Mouse (Mus musculus) lung, embryonic 14.5 days (tissue): ENCODE measurements around the gene Gemin7. TPM values are rescaled to one million over a fixed set of nuclear protein-coding genes. Genes with fewer than 3 reads are reported as not detected.

ENCODE experiments used
- ATAC-seq: fragments of 200-750 bp; cut with Nextera tagmentation; 2 replicates; pipeline ENCODE4 v1.8.0; 2017; ENCODE audit warnings: mild to moderate bottlenecking, moderate TSS enrichment, moderate library complexity; ENCODE audit not compliant: insufficient read depth
- DNase-seq: peaks from one replicate; pipeline ENCODE4 v3.0.0-alpha.2; 2015
- H3K27ac ChIP-seq: fragments of 300-500 bp; sonication (generic); 2 replicates; pipeline ENCODE4 v1.5.1; 2014; ENCODE audit warnings: low read depth, mild to moderate bottlenecking, moderate library complexity
- H3K27me3 ChIP-seq: fragments of 300-500 bp; sonication (generic); 2 replicates; pipeline ENCODE4 v1.6.1; 2014; ENCODE audit warnings: low read length, control low read depth; ENCODE audit not compliant: insufficient read depth
- H3K36me3 ChIP-seq: fragments of 300-500 bp; sonication (generic); 2 replicates; pipeline ENCODE4 v1.6.1; 2014; ENCODE audit warnings: control low read depth; ENCODE audit not compliant: insufficient read depth
- H3K4me1 ChIP-seq: fragments of 300-500 bp; sonication (generic); 2 replicates; pipeline ENCODE4 v1.6.1; 2014; ENCODE audit warnings: antibody characterized with exemption, control low read depth; ENCODE audit not compliant: insufficient read depth
- H3K4me2 ChIP-seq: fragments of 300-500 bp; sonication (generic); 2 replicates; pipeline ENCODE4 v1.6.1; 2014; ENCODE audit warnings: mild to moderate bottlenecking
- H3K4me3 ChIP-seq: fragments of 300-500 bp; sonication (generic); 2 replicates; pipeline ENCODE4 v1.5.1; 2014; ENCODE audit warnings: low read depth, low read length
- H3K9ac ChIP-seq: fragments of 300-500 bp; sonication (generic); 2 replicates; pipeline ENCODE4 v1.6.1; 2014
- H3K9me3 ChIP-seq: fragments of 300-500 bp; sonication (generic); 2 replicates; pipeline ENCODE4 v1.6.1; 2016; ENCODE audit warnings: low read depth, low read length, control low read depth
- CTCF ChIP-seq: IDR thresholded peaks from 2 replicates; pipeline ENCODE4 v1.5.1; 2016; ENCODE audit warnings: antibody characterized with exemption, low read depth
- WGBS: fragments of 180-500 bp; shearing (Covaris S2); extraction: QIAGEN DNeasy Blood & Tissue Kit; methylation state at CpG from one replicate; pipeline ENCODE4 v1.1.7; 2014; 5-methylcytosine and 5-hydroxymethylcytosine counted together
- polyA plus RNA-seq: library from polyadenylated mRNA; unstranded; fragments of >200 nt; fragmentation: Nextera tagmentation; extraction: Ambion mirVana; gene quantifications from 2 replicates; pipeline ENCODE4 v1.2.1, GENCODE M21; 2014

Gene Gemin7
- polyA plus RNA-seq, 1 experiment from 2014 or later, result 183 TPM

DNA sequence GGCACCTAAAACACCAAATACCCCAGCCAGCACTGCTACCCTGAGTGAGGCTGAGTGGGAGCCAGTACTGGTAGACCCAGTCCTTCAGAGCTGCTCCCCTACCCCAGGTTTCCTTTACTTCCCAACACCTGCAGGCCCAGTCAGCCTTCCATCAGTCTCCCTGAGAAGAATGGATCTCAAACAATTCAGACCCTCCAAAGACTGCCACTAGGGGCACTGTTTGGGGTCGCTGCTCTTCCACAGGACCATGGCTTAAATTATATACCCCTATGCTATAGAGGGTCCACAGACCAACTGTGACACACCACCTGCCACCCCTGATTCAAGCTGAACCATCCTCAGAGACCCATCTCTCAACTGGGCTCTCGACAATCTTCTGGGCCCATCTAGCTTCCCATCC lies 18.4 kb downstream of the Gemin7 start:
- WGBS, result 33% methylated on average over 2 of the region's 2 CpGs
- DNase-seq (peak; percentile 60), ATAC-seq (no peak)
- Histone ChIP-seq H3K4me3 (no peak overlapping the region), H3K4me1 (peaks cover 5% of the 10 kb centered on the region; the same call in 1 of the 2 replicates), H3K36me3 (peaks cover 23% of the 10 kb centered on the region), H3K9ac (no peak overlapping the region), H3K27ac (no peak overlapping the region), H3K9me3 (no peaks in the 10 kb centered on the region), H3K27me3 (no peaks in the 10 kb centered on the region), H3K4me2 (peak overlapping the region; percentile 99)
- peak; percentile 70 for TF ChIP-seq CTCF

DNA sequence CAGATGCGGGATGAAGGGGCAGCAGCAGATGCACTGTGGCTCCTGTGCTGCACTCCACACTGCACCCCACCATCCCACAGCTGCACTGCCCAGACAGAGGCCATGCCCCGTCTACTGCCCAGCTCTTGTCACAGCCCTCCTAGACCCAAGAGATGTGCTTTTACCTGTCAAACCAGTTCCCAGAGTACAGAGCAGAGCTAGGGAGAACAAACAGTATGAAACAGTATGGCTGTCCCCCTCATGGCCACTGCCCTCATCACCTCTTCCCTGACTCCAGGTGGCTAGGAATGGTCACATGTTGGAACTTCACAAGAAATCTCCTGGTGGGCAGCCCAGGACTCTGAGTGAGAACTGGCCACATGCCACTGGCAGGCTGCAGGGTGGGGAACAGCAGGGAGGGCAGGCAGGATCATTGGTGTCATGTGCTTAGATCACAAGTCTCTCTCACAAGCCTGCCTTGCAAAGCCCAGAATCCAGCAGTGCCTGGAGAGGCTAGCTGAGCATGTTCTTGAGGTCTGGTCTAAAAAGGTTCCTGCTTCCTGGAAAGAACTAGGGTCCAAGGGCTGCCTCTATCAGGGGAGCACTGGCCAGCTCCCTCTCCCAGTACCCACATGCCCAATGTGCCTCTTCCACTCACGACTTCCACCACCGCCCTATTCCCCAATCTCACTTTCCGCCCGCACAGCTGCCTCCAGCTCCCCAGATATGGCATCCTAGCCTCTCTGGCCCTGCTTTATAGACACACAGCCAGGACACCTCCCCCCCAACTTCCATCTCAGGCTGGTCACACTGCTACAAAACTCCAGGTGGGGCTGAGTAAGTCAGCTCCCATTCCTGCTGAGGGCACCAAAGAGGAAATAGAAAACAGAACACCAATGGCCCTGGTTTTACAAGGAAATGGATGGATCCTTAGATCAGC lies 19.2 kb downstream of the Gemin7 start:
- ATAC-seq, result no peak; the same call in 1 of the 2 replicates

DNA sequence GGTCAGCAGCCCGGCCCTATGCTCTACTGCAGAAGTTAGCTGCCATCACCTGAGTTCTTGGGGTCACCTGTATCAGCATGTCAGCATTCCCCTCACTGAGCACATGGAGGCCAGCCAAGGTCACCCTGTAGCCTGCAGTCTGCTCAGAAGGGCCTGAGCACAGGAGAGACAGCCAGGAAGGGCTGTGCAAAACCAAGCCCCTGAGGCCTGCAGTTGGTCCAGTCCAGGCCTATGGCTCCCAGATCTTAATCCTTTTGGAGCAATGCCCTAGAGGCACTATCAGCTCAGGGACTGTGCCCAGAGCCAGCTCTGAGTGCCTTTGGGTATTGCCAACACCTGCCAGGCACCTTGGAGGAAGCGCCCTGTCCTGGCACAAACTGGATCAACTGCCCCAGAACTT lies 20.3 kb downstream of the Gemin7 start:
- TF ChIP-seq CTCF, result no peak
- H3K27ac ChIP-seq, result no peak overlapping the region
- H3K4me1 ChIP-seq, result peaks cover 5% of the 10 kb centered on the region; the same call in 1 of the 2 replicates
- H3K9ac ChIP-seq, result no peak overlapping the region
- H3K27me3 ChIP-seq, result no peaks in the 10 kb centered on the region
- H3K4me2 ChIP-seq, result no peak overlapping the region
- ATAC-seq (no peak), DNase-seq (no peak)
- no peaks in the 10 kb centered on the region for H3K9me3 ChIP-seq
- 90% methylated on average over 2 of the region's 2 CpGs for WGBS
- H3K4me3 ChIP-seq, result no peak overlapping the region
- H3K36me3 ChIP-seq, result peaks cover 38% of the 10 kb centered on the region

More for the DNA sequence above, 19.2 kb downstream of the Gemin7 start:
- H3K36me3 ChIP-seq, result peaks cover 30% of the 10 kb centered on the region
- no peak overlapping the region for H3K4me3 ChIP-seq
- H3K27ac ChIP-seq, result peak overlapping the region; percentile 36; the same call in 1 of the 2 replicates
- 88% methylated on average over 6 of the region's 6 CpGs for WGBS
- H3K9ac ChIP-seq, result 0 out of 2 replicates have a peak overlapping the region, but pooled peaks have one; percentile 6
- 0 out of 2 replicates have a peak overlapping the region, but pooled peaks have one; percentile 15 for H3K4me2 ChIP-seq
- H3K4me1 ChIP-seq, result peaks cover 5% of the 10 kb centered on the region; the same call in 1 of the 2 replicates
- H3K27me3 ChIP-seq, result no peaks in the 10 kb centered on the region
- TF ChIP-seq CTCF, result no peak
- DNase-seq, result no peak
- H3K9me3 ChIP-seq, result no peaks in the 10 kb centered on the region

- Histone ChIP-seq H3K9ac (no peak overlapping the region), H3K9me3 (no peaks in the 10 kb centered on the region), H3K36me3 (peaks cover 40% of the 10 kb centered on the region), H3K4me3 (no peak overlapping the region), H3K4me1 (no peaks in the 10 kb centered on the region), H3K4me2 (no peak overlapping the region), H3K27me3 (no peaks in the 10 kb centered on the region), H3K27ac (no peak overlapping the region)
- ATAC-seq (no peak), DNase-seq (no peak)
- no peak for TF ChIP-seq CTCF
- 55% methylated on average over 1 of the region's 1 CpGs for WGBS
Measured at GRCm38 (mm10) chr7:19554168-19554567, 23.2 kb downstream of the Gemin7 start.

- no peak for ATAC-seq
- WGBS, result 42% methylated on average over 2 of the region's 2 CpGs
- no peak overlapping the region for H3K9ac ChIP-seq
Measured at GRCm38 (mm10) chr7:19552443-19552842, 25.0 kb downstream of the Gemin7 start.

GRCm38 (mm10) chr7:19551634-19552033 lies 25.8 kb downstream of the Gemin7 start:
- DNase-seq, result no peak
- Histone ChIP-seq H3K9ac (no peak overlapping the region), H3K4me2 (no peak overlapping the region), H3K9me3 (no peaks in the 10 kb centered on the region), H3K27me3 (no peaks in the 10 kb centered on the region), H3K4me1 (peaks cover 5% of the 10 kb centered on the region), H3K36me3 (peaks cover 38% of the 10 kb centered on the region), H3K4me3 (no peak overlapping the region), H3K27ac (no peak overlapping the region)
- no peak for ATAC-seq
- 84% methylated on average over 5 of the region's 5 CpGs for whole genome bisulfite sequencing
- no peak for TF ChIP-seq CTCF

More at GRCm38 (mm10) chr7:19552443-19552842, 25.0 kb downstream of the Gemin7 start:
- H3K9me3 ChIP-seq, result no peaks in the 10 kb centered on the region
- no peaks in the 10 kb centered on the region; the same call in 1 of the 2 replicates for H3K4me1 ChIP-seq
- H3K4me2 ChIP-seq, result no peak overlapping the region
- H3K27me3 ChIP-seq, result no peaks in the 10 kb centered on the region
- DNase-seq, result no peak
- no peak for TF ChIP-seq CTCF
- no peak overlapping the region for H3K4me3 ChIP-seq
- peaks cover 35% of the 10 kb centered on the region for H3K36me3 ChIP-seq
- H3K27ac ChIP-seq, result no peak overlapping the region

- 62% methylated on average over 10 of the region's 10 CpGs for WGBS
- Histone ChIP-seq H3K36me3 (peaks cover 24% of the 10 kb centered on the region), H3K27ac (no peak overlapping the region), H3K9ac (no peak overlapping the region), H3K4me3 (no peak overlapping the region), H3K4me2 (no peak overlapping the region), H3K9me3 (no peaks in the 10 kb centered on the region), H3K27me3 (no peaks in the 10 kb centered on the region), H3K4me1 (peaks cover 10% of the 10 kb centered on the region)
- ATAC-seq (no peak), DNase-seq (peak; percentile 44)
- no peak for TF ChIP-seq CTCF
Measured at GRCm38 (mm10) chr7:19549394-19549793, 28.0 kb downstream of the Gemin7 start.
